Mouse (Mus musculus) embryonic facial prominence, embryonic 11.5 days (tissue): ENCODE measurements around the gene Naa20. TPM values are rescaled to one million over a fixed set of nuclear protein-coding genes. Genes with fewer than 3 reads are reported as not detected.

Experiments used
- ATAC-seq: fragments of 200-750 bp; cut with Nextera tagmentation; replicated peaks from 2 replicates; pipeline ENCODE4 v1.8.0; 2017; ENCODE audit warnings: low read depth; ENCODE audit not compliant: insufficient number of reproducible peaks, low FRiP score, low TSS enrichment
- DNase-seq: peaks from one replicate; pipeline ENCODE4 v3.0.0-alpha.2; 2015; ENCODE audit warnings: low spot score
- H3K27ac ChIP-seq: fragments of 300-500 bp; sonication (generic); replicated peaks from 2 replicates; pipeline ENCODE4 v1.5.1; 2014; ENCODE audit warnings: mild to moderate bottlenecking, low read depth, low read length, control low read depth
- H3K27me3 ChIP-seq: fragments of 300-500 bp; sonication (generic); 2 replicates; pipeline ENCODE4 v1.6.1; 2014; ENCODE audit warnings: mild to moderate bottlenecking, low read length, moderate library complexity, mixed read lengths; ENCODE audit not compliant: control insufficient read depth, insufficient read depth
- H3K36me3 ChIP-seq: fragments of 300-500 bp; sonication (generic); replicated peaks from 2 replicates; pipeline ENCODE4 v1.6.1; 2014; ENCODE audit warnings: low read depth, mild to moderate bottlenecking, low read length, moderate library complexity, mixed read lengths; ENCODE audit not compliant: control insufficient read depth, insufficient read depth
- H3K4me1 ChIP-seq: fragments of 300-500 bp; sonication (generic); 2 replicates; pipeline ENCODE4 v1.6.1; 2014; ENCODE audit warnings: low read length, mixed read lengths; ENCODE audit not compliant: control insufficient read depth, insufficient read depth
- H3K4me2 ChIP-seq: fragments of 300-500 bp; sonication (generic); 2 replicates; pipeline ENCODE4 v1.6.1; 2014; ENCODE audit warnings: low read depth, mild to moderate bottlenecking, control low read depth, low read length, moderate library complexity
- H3K4me3 ChIP-seq: fragments of 300-500 bp; sonication (generic); 2 replicates; pipeline ENCODE4 v1.5.1; 2014; ENCODE audit warnings: low read depth, low read length, control low read depth
- H3K9ac ChIP-seq: fragments of 300-500 bp; sonication (generic); replicated peaks from 2 replicates; pipeline ENCODE4 v1.6.1; 2014; ENCODE audit warnings: mild to moderate bottlenecking, control low read depth, low read length
- H3K9me3 ChIP-seq: fragments of 300-500 bp; sonication (generic); replicated peaks from 2 replicates; pipeline ENCODE4 v1.6.1; 2016; ENCODE audit warnings: mild to moderate bottlenecking, low read length, inconsistent platforms, mixed read lengths; ENCODE audit not compliant: control insufficient read depth
- WGBS: fragments of 180-500 bp; shearing (Covaris S2); extraction: QIAGEN DNeasy Blood & Tissue Kit; methylation state at CpG from one replicate; pipeline ENCODE4 v1.1.7; 2014; 5-methylcytosine and 5-hydroxymethylcytosine counted together
- polyA plus RNA-seq: library from polyadenylated mRNA; unstranded; fragments of >200 nt; fragmentation: Nextera tagmentation; extraction: Ambion mirVana; gene quantifications from 2 replicates; pipeline ENCODE4 v1.2.1, GENCODE M21; 2014

The Naa20 gene
- polyA plus RNA-seq: 178 and 190 TPM in 2 replicates

DNA sequence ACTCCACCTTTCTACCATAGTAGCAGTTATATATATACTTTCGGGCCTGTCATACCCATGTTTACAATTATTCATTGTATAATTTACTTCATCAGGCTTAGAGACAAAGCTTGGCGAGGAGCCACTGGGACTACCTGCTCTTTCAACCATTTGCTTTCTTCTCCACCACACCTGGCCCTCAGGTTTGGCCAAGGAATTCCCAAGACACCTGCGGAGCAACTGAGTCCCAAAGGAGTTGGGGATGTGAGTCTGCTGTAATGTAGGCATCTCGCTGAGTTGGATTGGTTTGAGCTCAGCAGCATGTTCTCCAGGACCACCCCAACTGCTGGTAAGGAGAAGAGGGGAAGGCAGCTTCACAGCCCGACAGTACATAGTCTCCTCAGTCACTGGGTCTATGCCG lies at the start of gene Naa20:
Gene Naa20, plus strand, starts transcription at position 239 of the 400 bp plus-strand sequence.
- no peak within 1 kb of the TSS for H3K9ac ChIP-seq
- no peaks in the 10 kb centered on the region for H3K27me3 ChIP-seq
- peak within 1 kb of the TSS; percentile 96; the same call in 1 of the 2 replicates for H3K4me3 ChIP-seq
- DNase-seq: no peak
- H3K27ac ChIP-seq: no peak within 1 kb of the TSS
- no peak for ATAC-seq
- WGBS: 84% methylated on average over 6 of the region's 6 CpGs
- no peaks in the 10 kb centered on the region; the same call in 1 of the 2 replicates for H3K4me1 ChIP-seq
- no peak within 1 kb of the TSS for H3K4me2 ChIP-seq
- no peaks in the 10 kb centered on the region; the same call in 1 of the 2 replicates for H3K36me3 ChIP-seq
- no peaks in the 10 kb centered on the region for H3K9me3 ChIP-seq

DNA sequence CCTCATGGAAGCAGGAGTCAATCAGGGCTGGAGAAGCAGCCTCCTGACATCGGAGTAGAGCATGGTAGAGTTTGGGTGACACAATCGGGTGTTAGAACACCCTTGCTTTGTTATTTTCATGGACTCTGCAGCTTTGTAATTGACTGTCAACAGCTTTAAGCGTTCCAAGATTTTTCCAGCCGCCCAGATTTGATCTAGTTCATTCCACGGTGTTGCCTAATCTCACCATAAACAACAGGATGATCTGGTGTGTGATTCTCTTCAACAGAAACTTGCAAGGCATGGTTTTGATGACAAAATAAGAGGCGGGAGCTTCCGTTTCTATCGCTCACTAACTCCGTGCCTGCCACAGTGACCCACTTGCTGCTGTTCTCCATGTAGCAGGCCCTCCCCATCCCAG lies 46.1 kb upstream of the Naa20 start:
- Histone ChIP-seq H3K4me2 (no peak overlapping the region), H3K36me3 (no peaks in the 10 kb centered on the region), H3K27ac (no peak overlapping the region), H3K9me3 (no peaks in the 10 kb centered on the region), H3K4me1 (peaks cover 5% of the 10 kb centered on the region), H3K9ac (no peak overlapping the region), H3K27me3 (no peaks in the 10 kb centered on the region), H3K4me3 (no peak overlapping the region)
- DNase-seq (no peak), ATAC-seq (no peak)
- 87% methylated on average over 9 of the region's 9 CpGs for WGBS

DNA sequence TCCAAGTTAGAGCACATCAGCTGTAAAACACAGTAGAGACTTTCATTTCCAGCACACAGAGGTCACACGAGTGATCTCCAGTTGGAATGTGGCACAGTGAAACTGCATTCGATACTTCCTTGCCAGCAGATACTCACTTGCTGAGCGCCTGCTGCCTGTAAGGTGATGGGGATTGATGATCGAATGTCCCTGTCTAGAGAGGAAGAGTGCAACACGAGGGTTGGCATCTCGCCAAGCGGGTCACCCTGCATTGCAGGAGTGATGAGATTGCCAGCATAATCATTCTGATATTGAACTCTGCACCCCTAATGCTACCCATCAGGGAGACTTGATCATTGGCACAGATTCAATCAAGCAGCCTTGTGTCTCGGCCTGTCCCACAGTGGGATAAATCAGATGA lies 44.0 kb upstream of the Naa20 start:
- Histone ChIP-seq H3K27me3 (no peaks in the 10 kb centered on the region), H3K27ac (no peak overlapping the region), H3K9ac (no peak overlapping the region), H3K9me3 (no peaks in the 10 kb centered on the region), H3K4me1 (peaks cover 5% of the 10 kb centered on the region), H3K36me3 (no peaks in the 10 kb centered on the region), H3K4me3 (no peak overlapping the region), H3K4me2 (no peak overlapping the region)
- ATAC-seq (no peak), DNase-seq (no peak)
- WGBS: 82% methylated on average over 8 of the region's 8 CpGs

DNA sequence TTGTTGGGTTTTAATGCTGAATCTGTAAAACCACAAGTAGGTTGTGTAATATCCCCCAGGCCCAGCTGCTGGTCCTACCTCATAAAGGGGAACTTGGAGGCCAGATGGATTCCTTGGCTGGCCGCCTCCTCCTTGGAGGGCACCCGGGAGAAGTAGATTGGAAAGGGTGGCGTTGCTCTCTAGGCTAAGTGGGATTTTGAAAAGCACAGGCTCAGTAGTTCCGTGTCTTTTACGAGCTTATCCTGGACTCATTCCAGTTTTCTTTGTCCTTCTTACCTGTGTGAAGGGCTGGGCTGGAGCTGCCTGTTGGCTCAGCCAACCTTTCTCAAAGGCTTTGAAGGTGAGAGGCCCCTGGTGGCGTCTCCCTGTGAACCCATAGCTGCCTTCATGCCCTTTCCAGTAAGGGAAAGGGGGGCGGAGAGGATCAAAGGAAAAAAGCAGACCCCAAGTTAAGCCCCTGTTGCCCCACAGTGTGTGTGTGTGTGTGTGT lies 42.4 kb upstream of the Naa20 start:
- peak overlapping the region; percentile 25 for H3K4me2 ChIP-seq
- no peaks in the 10 kb centered on the region for H3K27me3 ChIP-seq
- no peak for DNase-seq
- H3K9me3 ChIP-seq: no peaks in the 10 kb centered on the region
- H3K27ac ChIP-seq: peak overlapping the region; percentile 88
- 32% methylated on average over 7 of the region's 7 CpGs for WGBS
- H3K36me3 ChIP-seq: no peaks in the 10 kb centered on the region
- H3K4me1 ChIP-seq: peaks cover 5% of the 10 kb centered on the region
- H3K9ac ChIP-seq: peak overlapping the region; percentile 41
- H3K4me3 ChIP-seq: no peak overlapping the region
- ATAC-seq: peak; percentile 41

DNA sequence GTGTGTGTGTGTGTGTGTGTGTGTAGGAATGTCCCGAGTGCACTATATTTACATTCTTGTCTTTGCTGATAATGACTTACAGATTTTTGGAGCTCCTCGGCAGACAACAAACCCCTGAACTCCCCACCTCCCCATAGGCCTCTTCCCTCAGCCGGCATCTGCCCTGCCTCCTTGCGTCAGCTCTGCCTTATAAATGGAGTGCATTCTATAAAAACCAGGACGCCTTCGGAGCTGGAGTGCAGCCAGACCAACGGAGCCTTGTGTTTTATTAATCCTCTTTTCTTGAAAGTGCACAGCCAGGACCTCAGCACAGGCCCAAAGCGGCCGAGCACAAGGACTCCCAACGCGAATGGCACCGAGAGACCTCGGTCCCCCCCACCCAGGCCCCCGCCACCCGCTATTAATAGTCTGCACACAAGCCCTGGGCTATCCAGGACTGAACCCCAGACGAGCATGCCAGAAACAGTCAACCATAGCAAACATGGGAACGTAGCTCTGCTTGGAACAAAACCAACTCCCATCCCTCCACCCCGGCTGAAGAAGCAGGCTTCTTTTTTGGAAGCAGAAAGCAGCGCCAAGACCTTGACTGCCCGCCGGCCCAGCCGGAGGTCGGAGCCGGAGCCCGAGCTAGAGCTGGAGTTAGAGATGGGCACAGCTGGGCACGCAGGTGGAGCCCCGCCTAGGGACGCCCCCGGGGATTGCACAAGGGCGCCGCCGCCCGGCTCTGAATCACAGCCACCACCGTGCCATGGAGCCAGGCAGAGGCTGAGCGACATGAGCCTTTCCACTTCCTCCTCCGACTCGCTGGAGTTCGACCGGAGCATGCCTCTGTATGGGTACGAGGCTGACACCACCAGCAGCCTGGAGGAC lies 41.7 kb upstream of the Naa20 start:
- ATAC-seq (peak; percentile 68), DNase-seq (peak; percentile 79)
- Histone ChIP-seq H3K9ac (peak overlapping the region; percentile 59), H3K27ac (peak overlapping the region; percentile 88), H3K4me1 (peaks cover 5% of the 10 kb centered on the region), H3K4me3 (peak overlapping the region; percentile 41), H3K4me2 (peak overlapping the region; percentile 62), H3K36me3 (no peaks in the 10 kb centered on the region), H3K9me3 (no peaks in the 10 kb centered on the region), H3K27me3 (no peaks in the 10 kb centered on the region)
- 3% methylated on average over 40 of the region's 40 CpGs for WGBS

DNA sequence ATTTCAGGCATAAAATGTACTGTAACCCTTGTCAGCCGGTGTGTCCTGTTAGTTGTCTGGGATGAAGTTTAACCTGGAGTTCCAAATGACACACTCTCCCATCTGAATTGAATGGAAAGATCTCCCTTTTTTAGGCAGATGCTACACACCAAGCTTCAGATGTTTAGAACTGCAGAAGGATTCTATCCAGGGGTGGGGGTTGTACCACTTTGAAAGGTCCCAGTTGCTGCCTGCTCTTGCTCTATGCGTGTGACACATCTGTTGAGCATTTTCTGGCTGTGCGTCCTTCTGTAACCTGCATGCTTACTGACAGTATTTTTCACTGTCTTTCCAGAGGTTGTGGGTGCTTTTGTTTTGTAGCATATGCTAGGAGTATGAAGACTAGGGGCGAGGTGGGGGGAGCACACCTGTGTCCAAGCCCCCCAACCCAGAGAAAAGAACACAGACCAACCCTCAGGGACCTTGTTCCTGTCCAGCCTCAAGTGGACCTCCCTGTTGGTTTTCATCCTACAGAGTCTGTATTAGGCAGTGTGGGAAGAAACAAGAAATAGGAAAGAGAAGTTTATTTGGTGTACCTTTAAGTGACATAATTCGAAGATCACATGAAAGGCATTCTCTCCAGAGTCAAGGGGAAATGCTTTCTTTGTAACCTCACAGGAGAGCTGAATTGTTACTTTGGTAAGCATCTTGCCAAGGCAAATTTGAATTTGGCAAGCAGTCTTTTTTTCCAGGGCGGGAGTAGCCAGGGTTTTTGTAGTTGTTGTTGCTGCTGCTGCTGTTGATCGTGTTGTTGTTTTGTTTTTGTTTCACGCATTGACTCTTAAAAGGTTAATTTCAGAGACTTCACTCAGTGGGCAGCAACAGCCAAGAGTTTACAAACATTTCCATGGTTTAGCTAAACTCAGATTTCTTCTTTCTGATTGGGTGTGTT lies 40.4 kb upstream of the Naa20 start:
- 49% methylated on average over 8 of the region's 8 CpGs for WGBS
- peak overlapping the region; percentile 88 for H3K27ac ChIP-seq
- ATAC-seq: no peak

DNA sequence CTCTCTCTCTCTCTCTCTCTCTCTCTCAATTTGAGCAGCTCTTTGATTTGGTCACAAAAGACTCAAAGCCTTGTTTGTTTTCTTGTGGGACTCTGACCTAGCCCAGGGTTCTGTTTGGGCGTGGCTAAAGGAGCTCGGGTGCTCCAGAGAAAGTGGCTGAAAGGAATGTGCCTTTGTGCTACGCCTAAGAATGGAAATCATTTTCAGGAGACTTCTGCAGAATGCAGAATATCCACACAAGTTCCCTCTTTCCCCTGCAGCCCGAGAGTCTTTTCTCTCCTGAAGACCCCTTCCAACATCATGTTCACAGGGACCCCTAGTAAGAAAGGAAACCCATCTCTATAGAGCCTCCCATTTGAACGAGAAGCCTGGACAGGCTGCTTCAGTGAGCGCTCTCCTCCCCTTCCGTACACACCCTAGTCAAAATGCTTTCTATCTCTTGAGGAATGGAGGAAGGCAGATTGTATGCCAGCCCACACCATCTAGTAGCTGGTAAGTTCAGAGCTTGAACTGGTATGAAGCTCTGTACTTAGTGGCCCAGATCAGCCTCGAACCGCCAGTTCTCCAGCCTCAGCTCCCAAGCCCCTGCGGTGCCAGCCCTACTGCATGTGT lies 39.6 kb upstream of the Naa20 start:
- Histone ChIP-seq H3K4me3 (peak overlapping the region; percentile 41), H3K4me1 (peaks cover 5% of the 10 kb centered on the region)
- peak; percentile 63 for DNase-seq

More for the DNA sequence above, 40.4 kb upstream of the Naa20 start:
- Histone ChIP-seq H3K9me3 (no peaks in the 10 kb centered on the region), H3K27me3 (no peaks in the 10 kb centered on the region), H3K4me3 (peak overlapping the region; percentile 41), H3K4me1 (peaks cover 5% of the 10 kb centered on the region), H3K4me2 (peak overlapping the region; percentile 62), H3K9ac (peak overlapping the region; percentile 59), H3K36me3 (no peaks in the 10 kb centered on the region)
- peak; percentile 30 for DNase-seq

More for the DNA sequence above, 39.6 kb upstream of the Naa20 start:
- Histone ChIP-seq H3K36me3 (no peaks in the 10 kb centered on the region), H3K9me3 (no peaks in the 10 kb centered on the region), H3K9ac (peak overlapping the region; percentile 57), H3K27me3 (no peaks in the 10 kb centered on the region), H3K4me2 (peak overlapping the region; percentile 62), H3K27ac (peak overlapping the region; percentile 76)
- ATAC-seq: no peak
- WGBS: 31% methylated on average over 10 of the region's 10 CpGs
